ENCODE assay signal across 8 mouse cellular contexts in the genomic region with DNA sequence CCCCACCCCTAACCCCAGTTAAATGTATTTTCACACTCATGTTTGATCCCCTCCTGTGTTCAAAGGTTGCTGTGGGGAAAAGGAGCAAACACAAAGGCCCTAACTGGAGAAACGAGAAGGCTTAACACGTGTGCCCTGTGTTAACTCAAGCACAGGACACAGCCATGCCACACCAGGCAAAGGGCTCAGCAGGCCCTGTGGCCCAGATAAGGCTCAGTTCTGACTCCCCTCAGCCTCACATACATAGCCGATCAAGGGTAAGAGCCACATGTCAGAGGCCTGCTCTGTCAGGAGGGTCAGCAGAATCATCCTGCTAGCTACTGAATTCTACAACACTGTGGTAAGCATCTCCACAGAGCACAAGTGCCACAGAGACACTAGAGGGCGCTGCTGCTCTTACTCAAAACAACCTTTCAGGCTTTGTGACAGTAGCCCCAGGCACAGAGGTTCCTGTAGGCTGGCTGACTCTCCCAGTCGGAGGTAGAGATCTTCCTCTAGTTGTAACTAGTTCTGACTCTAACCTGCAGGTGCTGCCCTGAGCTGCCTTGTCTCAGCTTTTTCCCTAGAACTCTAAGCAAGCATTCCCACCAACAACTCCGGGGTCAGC. TPM values are rescaled to one million over a fixed set of nuclear protein-coding genes. Genes with fewer than 3 reads are reported as not detected.
A peak's percentile ranks its signal among the peaks of the same experiment; 100 is the strongest.
DNase-seq lines count a peak whose midpoint lies in the region; ATAC-seq lines count a peak whose summit lies in the region.

No protein-coding gene starts in this region.

- no peak overlapping the region for H3K9ac ChIP-seq in hindbrain, embryonic 13.5 days

- H3K27me3 ChIP-seq in hindbrain, embryonic 13.5 days, result 0 out of 2 replicates have a peak, but pooled peaks cover 15% of the 10 kb centered on the region

- no peak overlapping the region for H3K27ac ChIP-seq in hindbrain, embryonic 13.5 days

- peaks cover 28% of the 10 kb centered on the region for H3K36me3 ChIP-seq in hindbrain, embryonic 13.5 days

- H3K9me3 ChIP-seq in hindbrain, embryonic 13.5 days, result no peaks in the 10 kb centered on the region

- no peak overlapping the region for H3K4me3 ChIP-seq in hindbrain, embryonic 13.5 days

- peak; percentile 72; the same call in 1 of the 2 replicates for ATAC-seq in hindbrain, embryonic 13.5 days (ENCODE audit: low FRiP score)

- WGBS in hindbrain, embryonic 13.5 days, result 42% methylated on average over 6 of the region's 6 CpGs

- H3K4me1 ChIP-seq in hindbrain, embryonic 13.5 days (replicated peaks), result no peaks in the 10 kb centered on the region

- peak; percentile 97 for DNase-seq in NIH3T3 (ENCODE audit: low read depth)
- peak; percentile 92 for DNase-seq in cerebellum, adult 9-10 months
- DNase-seq in frontal cortex, adult 2 months (ENCODE audit: extremely low spot score in 1 of 2, low spot score in 1 of 2), result peak; percentile 80 to 92
- DNase-seq in layer of hippocampus, postnatal 10 days (ENCODE audit: low spot score in 2 of 2), result peak; percentile 89 to 92
- peak; percentile 94 for DNase-seq in lung, postnatal 14 days
- DNase-seq in retina, postnatal 1 day, result peak; percentile 94
- peak; percentile 74 to 75 for DNase-seq in thymus, postnatal 36 days

- H3K4me2 ChIP-seq in hindbrain, embryonic 13.5 days, result no peak overlapping the region

RNA-seq across cellular contexts. Expression of gene Sfxn5, which starts 12.9 kb away (rescaled TPM):
- polyA plus RNA-seq in frontal cortex, adult 2 months (2012; rRNA removed), result 137 and 156 TPM in 2 replicates
- 18.3 and 19.6 TPM in 2 replicates for polyA plus RNA-seq in hindbrain, embryonic 13.5 days (2015; fragmentation: Nextera tagmentation; extraction: Ambion mirVana)
- 100 to 1,000 TPM; 141 to 142 TPM for total RNA-seq in layer of hippocampus, postnatal 10 days (2021)

RNA-seq across cellular contexts. Expression of gene Rab11fip5, which starts 28.3 kb away (rescaled TPM):
- 34.1 and 35.7 TPM in 2 replicates for polyA plus RNA-seq in frontal cortex, adult 2 months (2012; rRNA removed)
- 13.7 and 14.8 TPM in 2 replicates for polyA plus RNA-seq in hindbrain, embryonic 13.5 days (2015; fragmentation: Nextera tagmentation; extraction: Ambion mirVana)
- total RNA-seq in layer of hippocampus, postnatal 10 days (2021), result 10 to 100 TPM; 50.3 to 52.9 TPM
